Mouse (Mus musculus): ENCODE results near the gene Gimap1. TPM values are rescaled to one million over a fixed set of nuclear protein-coding genes. Genes with fewer than 3 reads are reported as not detected.

Gimap1 gene
- total and polyA plus RNA-seq, 3 experiments: not detected

DNA sequence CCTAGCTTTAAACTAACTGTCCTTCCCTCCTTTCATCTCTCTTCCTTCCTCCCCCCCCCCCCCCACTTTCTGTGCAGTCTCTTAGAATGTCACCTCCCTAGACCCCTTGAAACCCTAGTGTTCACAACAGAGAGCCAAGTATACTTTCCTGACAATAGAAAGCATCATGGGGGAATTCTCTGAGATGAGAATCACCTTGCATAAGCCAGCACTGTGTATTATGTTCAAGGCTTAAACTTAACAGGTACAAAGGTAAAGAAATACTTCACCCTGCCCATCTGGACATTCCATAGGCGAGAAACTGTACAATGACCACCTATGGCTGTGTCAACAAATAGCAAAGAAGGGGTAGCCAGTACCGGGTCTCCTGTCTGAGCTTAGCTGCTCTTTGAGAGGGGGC is 6.6 kb downstream of the Gimap1 start:
- Histone ChIP-seq H3K27me3 (ENCODE audit: control insufficient read depth in 1 of 2, insufficient read depth in 2 of 2, low read length in 2 of 2) (no peaks in the 10 kb centered on the region), H3K27ac (ENCODE audit: control insufficient read depth, low read depth, low read length) (no peak overlapping the region), H3K36me3 (ENCODE audit: control insufficient read depth in 1 of 2, insufficient read depth in 2 of 2, low read length in 2 of 2) (no peaks in the 10 kb centered on the region), H3K79me2 (ENCODE audit: control insufficient read depth, insufficient read depth, low read length, poor library complexity) (no peaks in the 10 kb centered on the region), H3K4me1 (ENCODE audit: control insufficient read depth in 1 of 2, insufficient read depth in 2 of 2, low read length in 2 of 2) (no peaks in the 10 kb centered on the region), H3K9ac (ENCODE audit: control insufficient read depth, low read depth, low read length, poor library complexity, severe bottlenecking) (no peak overlapping the region), H3K4me3 (ENCODE audit: control insufficient read depth in 1 of 2, insufficient read depth in 1 of 2, low read depth in 2 of 2, low read length in 2 of 2) (no peak overlapping the region), H3K9me3 (replicated peaks; ENCODE audit: insufficient read depth, low read length) (no peaks in the 10 kb centered on the region)
- DNase-seq (ENCODE audit: low read depth, low spot score): no peak
- TF ChIP-seq MYC (IDR thresholded peaks at IDR 0.05; ENCODE audit: low read depth, low read length) (no peak), ZNF384 (IDR thresholded peaks at IDR 0.05; ENCODE audit: low read depth, low read length) (no peak), EP300 (IDR thresholded peaks at IDR 0.05; ENCODE audit: low read depth in 1 of 2, low read length in 2 of 2) (no peak), NRF1 (IDR thresholded peaks at IDR 0.05; ENCODE audit: insufficient read depth, low read depth, low read length, poor library complexity, severe bottlenecking) (no peak), TAL1 (IDR thresholded peaks at IDR 0.05; ENCODE audit: low read length) (no peak), GATA1 (IDR thresholded peaks at IDR 0.05; ENCODE audit: low read depth, low read length) (no peak)

DNA sequence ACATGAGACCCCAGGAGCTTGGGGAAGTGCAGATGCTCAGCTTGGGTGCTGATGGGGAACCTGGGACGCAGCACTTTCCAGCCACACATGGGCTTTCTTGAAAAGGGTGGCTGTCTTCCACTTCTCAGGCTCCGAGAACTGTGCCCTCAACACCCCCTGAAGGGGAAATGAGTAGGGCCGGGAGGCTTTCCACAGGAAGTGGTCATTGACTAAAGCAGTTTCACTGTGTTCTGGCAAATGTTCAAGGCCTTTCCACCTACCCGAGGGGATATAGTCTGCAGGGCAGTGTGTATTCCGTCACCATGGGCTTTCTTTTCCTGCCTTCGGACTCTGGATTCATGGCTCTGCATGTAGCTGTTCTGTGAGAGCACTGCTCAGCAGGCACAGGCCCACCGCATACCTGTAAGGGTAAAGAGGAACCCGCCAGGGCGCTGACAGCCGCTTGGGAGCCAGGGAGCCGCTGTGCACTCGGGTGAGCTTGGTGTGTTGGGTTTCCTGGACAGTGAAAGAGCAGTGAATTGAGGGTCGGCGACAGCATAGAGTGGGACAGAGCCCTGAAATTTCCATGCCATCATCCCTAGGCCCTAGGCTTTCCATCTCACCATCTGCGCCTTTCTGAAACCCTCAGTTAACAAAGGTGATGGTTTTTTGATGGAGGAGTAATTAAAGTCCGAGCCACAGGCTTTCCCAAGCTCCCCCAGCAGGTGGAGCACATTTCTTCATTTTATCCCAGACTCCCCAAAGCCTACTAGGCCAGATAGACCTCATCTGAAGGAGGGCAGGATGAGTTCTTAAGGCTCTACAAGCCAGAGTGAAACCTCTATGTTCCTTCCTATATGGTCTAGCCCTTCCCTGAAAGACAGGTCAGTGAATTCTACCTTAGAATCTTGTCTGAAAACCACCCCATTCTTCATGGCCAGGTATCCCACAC is 7.4 kb downstream of the Gimap1 start, which contains the start of gene Gimap5:
Gene Gimap5 (plus strand): TSS at position 239 of the 931 bp plus-strand sequence.
- TF ChIP-seq MAFK (IDR thresholded peaks at IDR 0.05; ENCODE audit: borderline replicate concordance, low read depth, low read length): no peak
- TF ChIP-seq CTCF (IDR thresholded peaks at IDR 0.05 in 2 of 3, conservative IDR thresholded peaks at IDR 0.05 in 1 of 3; ENCODE audit: control insufficient read depth in 1 of 3, insufficient read depth in 1 of 3, low read depth in 2 of 3, low read length in 3 of 3, poor library complexity in 1 of 3, severe bottlenecking in 1 of 3): peak in 1 of 3 experiments; percentile 6; a peak in 1 of 6 replicates
- H3K27me3 ChIP-seq (ENCODE audit: control insufficient read depth in 1 of 2, insufficient read depth in 2 of 2, low read length in 2 of 2): no peaks in the 10 kb centered on the region
- H3K4me1 ChIP-seq (ENCODE audit: control insufficient read depth in 1 of 2, insufficient read depth in 2 of 2, low read length in 2 of 2): no peaks in the 10 kb centered on the region
- H3K9ac ChIP-seq (ENCODE audit: control insufficient read depth, low read depth, low read length, poor library complexity, severe bottlenecking): no peak within 1 kb of the TSS
- H3K27ac ChIP-seq (ENCODE audit: control insufficient read depth, low read depth, low read length): no peak within 1 kb of the TSS
- no peak for DNase-seq (ENCODE audit: low read depth, low spot score)
- H3K4me3 ChIP-seq (ENCODE audit: control insufficient read depth in 1 of 2, insufficient read depth in 1 of 2, low read depth in 2 of 2, low read length in 2 of 2): no peak within 1 kb of the TSS
- H3K36me3 ChIP-seq (ENCODE audit: control insufficient read depth in 1 of 2, insufficient read depth in 2 of 2, low read length in 2 of 2): no peaks in the 10 kb centered on the region
- H3K79me2 ChIP-seq (ENCODE audit: control insufficient read depth, insufficient read depth, low read length, poor library complexity): no peaks in the 10 kb centered on the region
- H3K9me3 ChIP-seq (replicated peaks; ENCODE audit: insufficient read depth, low read length): no peaks in the 10 kb centered on the region

DNA sequence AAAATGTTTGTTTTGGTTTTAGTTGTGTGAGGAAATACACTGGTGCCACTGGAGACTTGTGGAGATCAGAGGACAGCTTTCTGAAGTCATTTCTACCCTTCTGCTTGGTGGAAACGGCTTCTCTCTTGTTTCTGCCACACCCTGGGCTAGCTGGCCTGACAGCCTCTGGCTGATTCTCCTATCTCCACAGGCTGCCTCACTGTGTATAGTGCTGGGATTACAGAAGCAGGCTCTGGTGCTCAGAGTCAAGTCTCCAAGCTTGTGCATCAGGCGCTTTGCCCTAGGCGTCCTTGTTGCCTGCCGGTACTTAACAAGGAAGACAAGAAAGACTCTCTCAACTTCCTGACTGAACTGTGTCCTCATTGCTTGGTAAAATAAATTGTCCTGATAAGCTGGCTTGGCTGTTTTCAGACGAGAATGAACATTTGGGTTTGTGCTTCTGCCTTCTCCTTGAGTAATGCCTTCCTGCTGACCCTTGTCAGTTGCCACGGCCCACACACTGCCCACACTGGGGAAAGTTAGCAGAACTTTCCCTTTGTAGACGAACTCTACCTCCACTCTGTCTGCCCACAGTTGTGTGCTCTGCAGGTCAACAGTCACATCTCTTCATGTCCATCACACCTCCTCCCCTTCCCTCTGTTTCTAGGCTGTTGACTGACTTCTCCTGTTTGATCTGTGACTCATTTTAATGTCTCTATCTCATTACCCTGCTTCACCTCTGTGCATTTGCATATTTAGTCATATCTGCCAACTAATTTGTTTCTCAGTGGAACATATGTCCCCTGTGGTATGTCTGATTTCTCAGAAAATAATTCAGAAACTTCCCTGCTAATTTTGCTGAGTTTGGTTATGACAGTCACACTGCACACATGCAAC is 8.5 kb downstream of the Gimap1 start:
- Histone ChIP-seq H3K27ac (ENCODE audit: control insufficient read depth, low read depth, low read length) (no peak overlapping the region), H3K9me3 (replicated peaks; ENCODE audit: insufficient read depth, low read length) (no peaks in the 10 kb centered on the region), H3K27me3 (ENCODE audit: control insufficient read depth in 1 of 2, insufficient read depth in 2 of 2, low read length in 2 of 2) (no peaks in the 10 kb centered on the region), H3K79me2 (ENCODE audit: control insufficient read depth, insufficient read depth, low read length, poor library complexity) (no peaks in the 10 kb centered on the region), H3K36me3 (ENCODE audit: control insufficient read depth in 1 of 2, insufficient read depth in 2 of 2, low read length in 2 of 2) (no peaks in the 10 kb centered on the region), H3K4me3 (ENCODE audit: control insufficient read depth in 1 of 2, insufficient read depth in 1 of 2, low read depth in 2 of 2, low read length in 2 of 2) (no peak overlapping the region), H3K9ac (ENCODE audit: control insufficient read depth, low read depth, low read length, poor library complexity, severe bottlenecking) (no peak overlapping the region), H3K4me1 (ENCODE audit: control insufficient read depth in 1 of 2, insufficient read depth in 2 of 2, low read length in 2 of 2) (no peaks in the 10 kb centered on the region)
- TF ChIP-seq NRF1 (IDR thresholded peaks at IDR 0.05; ENCODE audit: insufficient read depth, low read depth, low read length, poor library complexity, severe bottlenecking) (no peak), E2F4 (IDR thresholded peaks at IDR 0.05; ENCODE audit: borderline replicate concordance, low read depth, low read length) (no peak), ELF1 (IDR thresholded peaks at IDR 0.05; ENCODE audit: low read depth, low read length) (no peak), MYB (IDR thresholded peaks at IDR 0.05; ENCODE audit: low read depth, low read length) (no peak), ZMIZ1 (IDR thresholded peaks at IDR 0.05; ENCODE audit: low read depth, low read length) (no peak), MXI1 (IDR thresholded peaks at IDR 0.05; ENCODE audit: low read depth, low read length) (no peak), RAD21 (IDR thresholded peaks at IDR 0.05; ENCODE audit: low read depth, low read length) (no peak), TAL1 (IDR thresholded peaks at IDR 0.05; ENCODE audit: low read length) (no peak), ZC3H11A (IDR thresholded peaks at IDR 0.05; ENCODE audit: low read depth, low read length) (no peak), EP300 (IDR thresholded peaks at IDR 0.05; ENCODE audit: low read depth in 1 of 2, low read length in 2 of 2) (no peak), BHLHE40 (IDR thresholded peaks at IDR 0.05; ENCODE audit: borderline replicate concordance, low read depth, low read length) (no peak)
- no peak for DNase-seq (ENCODE audit: low read depth, low spot score)
